Mouse (Mus musculus): ENCODE data around the gene Sgca. TPM values are rescaled to one million over a fixed set of nuclear protein-coding genes. Genes with fewer than 3 reads are reported as not detected.
"Not testable (repeated sequence)": the region's sequence is repeated elsewhere in the genome, so short reads cannot be mapped to it uniquely, and the experiment has no call there.

The Sgca gene
- total RNA-seq, 2 experiments from 2014 or later = 185 to 194 TPM

GRCm38 (mm10) chr11:94986435-94986834 lies 10.3 kb upstream of the Sgca start:
- DNase-seq = no peak

GRCm38 (mm10) chr11:94985822-94986221 lies 9.7 kb upstream of the Sgca start:
- no peak for DNase-seq

GRCm38 (mm10) chr11:94985140-94985539 lies 9.0 kb upstream of the Sgca start:
- no peak for DNase-seq

- DNase-seq = no peak
These were observed 3.5 kb upstream of the Sgca start for GRCm38 (mm10) chr11:94979462-94980179.

GRCm38 (mm10) chr11:94978947-94979346 lies 2.8 kb upstream of the Sgca start:
- peak; percentile 96 for DNase-seq

- no peak for DNase-seq
These were observed 2.2 kb upstream of the Sgca start for GRCm38 (mm10) chr11:94978178-94978915.

- no peak for DNase-seq
These were observed 1.2 kb downstream of the Sgca start for GRCm38 (mm10) chr11:94974951-94975350.

- peak; percentile 65 for DNase-seq
These were observed 2.8 kb downstream of the Sgca start for GRCm38 (mm10) chr11:94973313-94973712.

- no peak for DNase-seq
These were observed 3.2 kb downstream of the Sgca start for GRCm38 (mm10) chr11:94972887-94973286.

- DNase-seq = no peak
These were observed 4.1 kb downstream of the Sgca start for GRCm38 (mm10) chr11:94971895-94972615.

GRCm38 (mm10) chr11:94970210-94970943 lies 5.8 kb downstream of the Sgca start:
- DNase-seq = peak; percentile 82

GRCm38 (mm10) chr11:94969709-94970108 lies 6.4 kb downstream of the Sgca start:
- DNase-seq = not testable (repeated sequence)

- no peak for DNase-seq
These were observed 7.9 kb downstream of the Sgca start for GRCm38 (mm10) chr11:94968187-94968586.

- DNase-seq = no peak
These were observed 8.7 kb downstream of the Sgca start, which contains the start of gene Hils1 for GRCm38 (mm10) chr11:94967419-94967818. TSS of gene Hils1 (plus strand) at chr11:94967593.

GRCm38 (mm10) chr11:94962534-94963101 lies 13.5 kb downstream of the Sgca start:
- no peak for DNase-seq

GRCm38 (mm10) chr11:94958065-94958858 lies 17.9 kb downstream of the Sgca start:
- peak; percentile 82 for DNase-seq

- no peak for DNase-seq
These were observed 18.4 kb downstream of the Sgca start for GRCm38 (mm10) chr11:94957693-94958064.

GRCm38 (mm10) chr11:94955103-94955502 lies 21.0 kb downstream of the Sgca start:
- no peak for DNase-seq

GRCm38 (mm10) chr11:94952169-94952568 lies 24.0 kb downstream of the Sgca start:
- no peak for DNase-seq

- DNase-seq = no peak
These were observed 30.9 kb downstream of the Sgca start for GRCm38 (mm10) chr11:94945236-94945635.

- no peak for DNase-seq
These were observed 31.8 kb downstream of the Sgca start for GRCm38 (mm10) chr11:94944295-94944694.
